Mouse (Mus musculus): ENCODE results near the gene Gm17018. TPM values are rescaled to one million over a fixed set of nuclear protein-coding genes. Genes with fewer than 3 reads are reported as not detected.

Gm17018 gene
- polyA plus RNA-seq, 1 experiment, result 16.3 TPM

DNA sequence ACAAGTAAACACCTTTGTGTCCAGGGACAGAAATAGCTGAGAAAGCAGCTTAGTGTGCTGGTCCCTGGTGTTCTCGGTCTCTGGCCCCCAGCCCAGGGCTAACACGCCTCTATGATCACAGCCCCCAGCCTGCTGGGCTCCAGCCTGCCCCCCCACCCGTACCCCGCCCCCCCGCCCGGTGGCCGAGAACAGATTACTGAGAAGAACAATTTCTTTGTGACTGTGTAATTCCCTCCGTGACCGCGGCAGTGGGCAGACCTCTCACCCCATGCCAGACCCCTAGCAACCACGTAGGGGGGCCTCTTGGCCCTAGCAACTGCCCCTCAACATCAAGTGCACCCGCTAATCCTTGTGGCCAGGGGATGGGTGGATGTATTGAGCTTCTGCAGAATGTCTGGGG lies 19.8 kb downstream of the Gm17018 start:
- H3K36me3 ChIP-seq (ENCODE audit: control insufficient read depth, insufficient read depth, low read length), result no peaks in the 10 kb centered on the region
- H3K4me1 ChIP-seq (ENCODE audit: control insufficient read depth, insufficient read depth, low read length), result no peaks in the 10 kb centered on the region
- H3K4me3 ChIP-seq (ENCODE audit: insufficient read depth, low read depth, low read length), result no peak overlapping the region
- no peak overlapping the region for H3K27ac ChIP-seq (ENCODE audit: insufficient read depth, low read depth, low read length)
- no peak for TF ChIP-seq CTCF (conservative IDR thresholded peaks at IDR 0.05; ENCODE audit: insufficient read depth, insufficient read length, low read depth, low read length)
- TF ChIP-seq POLR2A (IDR thresholded peaks at IDR 0.05; ENCODE audit: low read depth, low read length), result no peak
- H3K27me3 ChIP-seq (replicated peaks; ENCODE audit: control insufficient read depth, insufficient read depth, low read length), result no peaks in the 10 kb centered on the region
- no peak for DNase-seq
- 74% methylated on average over 12 of the region's 12 CpGs for WGBS

- Histone ChIP-seq H3K4me1 (ENCODE audit: control insufficient read depth, insufficient read depth, low read length) (no peaks in the 10 kb centered on the region), H3K27ac (ENCODE audit: insufficient read depth, low read depth, low read length) (no peak overlapping the region), H3K4me3 (ENCODE audit: insufficient read depth, low read depth, low read length) (no peak overlapping the region), H3K27me3 (replicated peaks; ENCODE audit: control insufficient read depth, insufficient read depth, low read length) (no peaks in the 10 kb centered on the region), H3K36me3 (ENCODE audit: control insufficient read depth, insufficient read depth, low read length) (no peaks in the 10 kb centered on the region)
- TF ChIP-seq CTCF (conservative IDR thresholded peaks at IDR 0.05; ENCODE audit: insufficient read depth, insufficient read length, low read depth, low read length) (peak; percentile 62), POLR2A (IDR thresholded peaks at IDR 0.05; ENCODE audit: low read depth, low read length) (no peak)
- peak; percentile 55 for DNase-seq
- WGBS, result 58% methylated on average over 3 of the region's 3 CpGs
Measured at GRCm38 (mm10) chr19:45581257-45581656, 20.8 kb downstream of the Gm17018 start.

- Histone ChIP-seq H3K27me3 (replicated peaks; ENCODE audit: control insufficient read depth, insufficient read depth, low read length) (no peaks in the 10 kb centered on the region), H3K36me3 (ENCODE audit: control insufficient read depth, insufficient read depth, low read length) (no peaks in the 10 kb centered on the region), H3K4me3 (ENCODE audit: insufficient read depth, low read depth, low read length) (no peak overlapping the region), H3K27ac (ENCODE audit: insufficient read depth, low read depth, low read length) (no peak overlapping the region), H3K4me1 (ENCODE audit: control insufficient read depth, insufficient read depth, low read length) (no peaks in the 10 kb centered on the region)
- TF ChIP-seq POLR2A (IDR thresholded peaks at IDR 0.05; ENCODE audit: low read depth, low read length), result no peak
- no peak for TF ChIP-seq CTCF (conservative IDR thresholded peaks at IDR 0.05; ENCODE audit: insufficient read depth, insufficient read length, low read depth, low read length)
- WGBS, result 60% methylated on average over 8 of the region's 8 CpGs
- no peak for DNase-seq
Measured at GRCm38 (mm10) chr19:45582161-45582560, 21.7 kb downstream of the Gm17018 start.

DNA sequence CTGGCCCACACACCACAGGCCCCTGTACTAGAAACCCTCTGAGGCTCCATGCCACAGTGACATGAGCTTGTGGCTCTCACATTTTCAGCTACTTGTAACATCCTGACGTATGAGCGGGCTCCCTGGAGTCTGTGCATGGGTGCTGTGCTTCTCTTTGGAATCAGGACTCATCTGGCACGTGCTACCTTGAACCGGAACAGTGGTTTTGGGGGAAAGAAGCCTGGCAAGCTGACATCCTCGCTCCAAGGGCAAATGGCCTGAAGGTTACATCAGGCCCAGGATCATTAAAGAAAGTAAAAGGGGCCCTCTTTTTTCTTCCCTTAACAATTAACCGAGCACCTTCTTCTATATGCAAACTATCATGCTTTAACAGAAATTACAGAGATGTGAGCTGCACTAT lies 22.7 kb downstream of the Gm17018 start:
- Histone ChIP-seq H3K4me1 (ENCODE audit: control insufficient read depth, insufficient read depth, low read length) (no peaks in the 10 kb centered on the region), H3K36me3 (ENCODE audit: control insufficient read depth, insufficient read depth, low read length) (no peaks in the 10 kb centered on the region), H3K27me3 (replicated peaks; ENCODE audit: control insufficient read depth, insufficient read depth, low read length) (no peaks in the 10 kb centered on the region), H3K4me3 (ENCODE audit: insufficient read depth, low read depth, low read length) (no peak overlapping the region), H3K27ac (ENCODE audit: insufficient read depth, low read depth, low read length) (no peak overlapping the region)
- 69% methylated on average over 6 of the region's 6 CpGs for WGBS
- TF ChIP-seq POLR2A (IDR thresholded peaks at IDR 0.05; ENCODE audit: low read depth, low read length) (no peak), CTCF (conservative IDR thresholded peaks at IDR 0.05; ENCODE audit: insufficient read depth, insufficient read length, low read depth, low read length) (no peak)
- DNase-seq, result no peak

GRCm38 (mm10) chr19:45584856-45585620 lies 24.6 kb downstream of the Gm17018 start:
- Histone ChIP-seq H3K27me3 (replicated peaks; ENCODE audit: control insufficient read depth, insufficient read depth, low read length) (no peaks in the 10 kb centered on the region), H3K4me1 (ENCODE audit: control insufficient read depth, insufficient read depth, low read length) (no peaks in the 10 kb centered on the region), H3K36me3 (ENCODE audit: control insufficient read depth, insufficient read depth, low read length) (no peaks in the 10 kb centered on the region), H3K4me3 (ENCODE audit: insufficient read depth, low read depth, low read length) (no peak overlapping the region), H3K27ac (ENCODE audit: insufficient read depth, low read depth, low read length) (no peak overlapping the region)
- no peak for DNase-seq
- TF ChIP-seq CTCF (conservative IDR thresholded peaks at IDR 0.05; ENCODE audit: insufficient read depth, insufficient read length, low read depth, low read length) (no peak), POLR2A (IDR thresholded peaks at IDR 0.05; ENCODE audit: low read depth, low read length) (no peak)
- 81% methylated on average over 9 of the region's 9 CpGs for WGBS

GRCm38 (mm10) chr19:45586850-45587249 lies 26.4 kb downstream of the Gm17018 start:
- Histone ChIP-seq H3K36me3 (ENCODE audit: control insufficient read depth, insufficient read depth, low read length) (no peaks in the 10 kb centered on the region), H3K27ac (ENCODE audit: insufficient read depth, low read depth, low read length) (no peak overlapping the region), H3K27me3 (replicated peaks; ENCODE audit: control insufficient read depth, insufficient read depth, low read length) (no peaks in the 10 kb centered on the region), H3K4me3 (ENCODE audit: insufficient read depth, low read depth, low read length) (no peak overlapping the region), H3K4me1 (ENCODE audit: control insufficient read depth, insufficient read depth, low read length) (0 out of 2 replicates have a peak, but pooled peaks cover 3% of the 10 kb centered on the region)
- 88% methylated on average over 3 of the region's 3 CpGs for WGBS
- no peak for TF ChIP-seq CTCF (conservative IDR thresholded peaks at IDR 0.05; ENCODE audit: insufficient read depth, insufficient read length, low read depth, low read length)
- no peak for DNase-seq

- Histone ChIP-seq H3K27me3 (replicated peaks; ENCODE audit: control insufficient read depth, insufficient read depth, low read length) (no peaks in the 10 kb centered on the region), H3K36me3 (ENCODE audit: control insufficient read depth, insufficient read depth, low read length) (no peaks in the 10 kb centered on the region), H3K4me1 (ENCODE audit: control insufficient read depth, insufficient read depth, low read length) (peaks cover 3% of the 10 kb centered on the region; the same call in 1 of the 2 replicates), H3K27ac (ENCODE audit: insufficient read depth, low read depth, low read length) (no peak overlapping the region), H3K4me3 (ENCODE audit: insufficient read depth, low read depth, low read length) (no peak overlapping the region)
- 90% methylated on average over 6 of the region's 6 CpGs for WGBS
- no peak for DNase-seq
- TF ChIP-seq POLR2A (IDR thresholded peaks at IDR 0.05; ENCODE audit: low read depth, low read length) (no peak), CTCF (conservative IDR thresholded peaks at IDR 0.05; ENCODE audit: insufficient read depth, insufficient read length, low read depth, low read length) (no peak)
Measured at GRCm38 (mm10) chr19:45587509-45588292, 27.3 kb downstream of the Gm17018 start.
